Mouse (Mus musculus) heart, adult 2 months (tissue): Measurements from ENCODE around the gene F10. TPM values are rescaled to one million over a fixed set of nuclear protein-coding genes. Genes with fewer than 3 reads are reported as not detected.

Source experiments
- DNase-seq, 2 experiments: peaks; one replicate each; pipeline ENCODE4 v3.0.0; 2021
- H3K27ac ChIP-seq: fragments of 200-600 bp; 2 replicates; pipeline ENCODE4 v1.8.1; 2022
- H3K27me3 ChIP-seq: fragments of 200-500 bp; 2 replicates; pipeline ENCODE4 v1.6.1; 2012; ENCODE audit warnings: mild to moderate bottlenecking, low read length, inconsistent platforms, mixed read lengths; ENCODE audit not compliant: control insufficient read depth, insufficient read depth
- H3K36me3 ChIP-seq: fragments of 200-500 bp; 2 replicates; pipeline ENCODE4 v1.6.1; 2012; ENCODE audit warnings: low read length, inconsistent platforms; ENCODE audit not compliant: control insufficient read depth, insufficient read depth
- H3K4me1 ChIP-seq: fragments of 200-500 bp; 2 replicates; pipeline ENCODE4 v1.6.1; 2011; ENCODE audit warnings: low read length; ENCODE audit not compliant: control insufficient read depth, insufficient read depth
- H3K4me3 ChIP-seq: fragments of 200-600 bp; 2 replicates; pipeline ENCODE4 v1.8.1; 2022
- H3K79me2 ChIP-seq: fragments of 200-500 bp; replicated peaks from 2 replicates; pipeline ENCODE4 v1.6.1; 2012; ENCODE audit warnings: mild to moderate bottlenecking, inconsistent platforms, low read length, moderate library complexity, mixed read lengths; ENCODE audit not compliant: control insufficient read depth, insufficient read depth
- H3K9ac ChIP-seq: fragments of 200-500 bp; 2 replicates; pipeline ENCODE4 v1.6.1; 2012; ENCODE audit warnings: low read depth, mild to moderate bottlenecking, control low read depth, inconsistent platforms, low read length, mixed read lengths
- CTCF ChIP-seq: fragments of 200-600 bp; IDR thresholded peaks from 2 replicates; pipeline ENCODE4 v1.8.1; 2022; ENCODE audit warnings: antibody characterized with exemption, mild to moderate bottlenecking, moderate library complexity
- EP300 ChIP-seq: fragments of 200-500 bp; IDR thresholded peaks from 2 replicates; pipeline ENCODE4 v1.6.1; 2011; ENCODE audit warnings: low read depth, low read length, control low read depth; ENCODE audit not compliant: insufficient read depth
- POLR2A ChIP-seq: fragments of 200-500 bp; IDR thresholded peaks from 2 replicates; pipeline ENCODE4 v1.6.1; 2011; ENCODE audit warnings: mild to moderate bottlenecking, low read depth, low read length, control low read depth; ENCODE audit not compliant: insufficient read depth
- WGBS: fragments of 180-500 bp; shearing (Covaris S2); methylation state at CpG from one replicate; pipeline ENCODE4 v1.1.7; 2018; 5-methylcytosine and 5-hydroxymethylcytosine counted together
- intact Hi-C: fragments of 180-260 bp; cut with DNase I; formaldehyde crosslinking; loops from one replicate; pipeline ENCODE4 v1.15.1; 2025
- polyA plus RNA-seq: library from polyadenylated mRNA; depleted of rRNA; stranded (reverse); fragments of >200 nt; gene quantifications from 2 replicates; pipeline ENCODE4 v1.2.3, GENCODE M21; 2012
- total RNA-seq, 2 experiments: library from RNA; stranded (reverse); gene quantifications; 2 replicates each; pipeline ENCODE4 v1.2.3; 2021

F10 gene
- total and polyA plus RNA-seq, 3 experiments, result 0.33 to 0.96 (median 0.60) TPM

GRCm38 (mm10) chr8:13041459-13041858 is 4.4 kb downstream of the F10 start:
- H3K9ac ChIP-seq, result no peak overlapping the region

GRCm38 (mm10) chr8:13047652-13048051 is 10.5 kb downstream of the F10 start:
- Histone ChIP-seq H3K4me3 (no peak overlapping the region), H3K27ac (no peak overlapping the region), H3K79me2 (no peaks in the 10 kb centered on the region), H3K27me3 (no peaks in the 10 kb centered on the region), H3K36me3 (no peaks in the 10 kb centered on the region), H3K9ac (no peak overlapping the region), H3K4me1 (no peaks in the 10 kb centered on the region)
- intact Hi-C loops, result no loop called here
- WGBS, result 53% methylated on average over 5 of the region's 5 CpGs
- DNase-seq, result no peak
- TF ChIP-seq CTCF (no peak), POLR2A (no peak), EP300 (no peak)

More at GRCm38 (mm10) chr8:13041459-13041858, 4.4 kb downstream of the F10 start:
- H3K79me2 ChIP-seq, result no peaks in the 10 kb centered on the region
- 84% methylated on average over 4 of the region's 4 CpGs for WGBS
- no peaks in the 10 kb centered on the region for H3K36me3 ChIP-seq
- intact Hi-C loops, result no loop called here
- DNase-seq, result no peak
- no peaks in the 10 kb centered on the region for H3K27me3 ChIP-seq
- no peaks in the 10 kb centered on the region; the same call in 1 of the 2 replicates for H3K4me1 ChIP-seq
- no peak overlapping the region for H3K27ac ChIP-seq
- H3K4me3 ChIP-seq, result no peak overlapping the region
- TF ChIP-seq CTCF (no peak), EP300 (no peak), POLR2A (no peak)

- Histone ChIP-seq H3K27me3 (no peaks in the 10 kb centered on the region), H3K9ac (no peak overlapping the region), H3K4me3 (no peak overlapping the region), H3K79me2 (no peaks in the 10 kb centered on the region), H3K4me1 (no peaks in the 10 kb centered on the region), H3K36me3 (no peaks in the 10 kb centered on the region), H3K27ac (no peak overlapping the region)
- WGBS, result 81% methylated on average over 10 of the region's 10 CpGs
- TF ChIP-seq EP300 (no peak), POLR2A (no peak), CTCF (no peak)
- intact Hi-C loops, result no loop called here
- no peak for DNase-seq
These were observed 13.4 kb downstream of the F10 start for GRCm38 (mm10) chr8:13050550-13050949.

GRCm38 (mm10) chr8:13057351-13057750 is 20.2 kb downstream of the F10 start:
- intact Hi-C loops, result no loop called here
- H3K4me3 ChIP-seq, result no peak overlapping the region
- H3K27ac ChIP-seq, result no peak overlapping the region
- DNase-seq, result no peak
- H3K9ac ChIP-seq, result no peak overlapping the region
- TF ChIP-seq POLR2A (no peak), CTCF (no peak), EP300 (no peak)
- H3K27me3 ChIP-seq, result no peaks in the 10 kb centered on the region
- H3K36me3 ChIP-seq, result no peaks in the 10 kb centered on the region
- WGBS, result 89% methylated on average over 4 of the region's 4 CpGs
- H3K79me2 ChIP-seq, result no peaks in the 10 kb centered on the region
- no peaks in the 10 kb centered on the region for H3K4me1 ChIP-seq

GRCm38 (mm10) chr8:13060441-13061150 is 23.5 kb downstream of the F10 start, which contains the start of gene Proz:
TSS of gene Proz (plus strand) at chr8:13060914.
- H3K9ac ChIP-seq, result no peak within 1 kb of the TSS
- no peak for DNase-seq
- H3K4me3 ChIP-seq, result no peak within 1 kb of the TSS
- WGBS, result 72% methylated on average over 17 of the region's 17 CpGs
- no peaks in the 10 kb centered on the region for H3K27me3 ChIP-seq
- no peaks in the 10 kb centered on the region for H3K79me2 ChIP-seq
- no peak within 1 kb of the TSS for H3K27ac ChIP-seq
- intact Hi-C loops, result no loop called here
- TF ChIP-seq CTCF (no peak), EP300 (no peak), POLR2A (no peak)
- H3K4me1 ChIP-seq, result no peaks in the 10 kb centered on the region
- H3K36me3 ChIP-seq, result no peaks in the 10 kb centered on the region

- Histone ChIP-seq H3K79me2 (no peaks in the 10 kb centered on the region), H3K27me3 (no peaks in the 10 kb centered on the region), H3K9ac (no peak overlapping the region), H3K4me3 (no peak overlapping the region), H3K36me3 (no peaks in the 10 kb centered on the region), H3K27ac (no peak overlapping the region), H3K4me1 (no peaks in the 10 kb centered on the region)
- intact Hi-C loops, result no loop called here
- DNase-seq, result no peak
- TF ChIP-seq CTCF, result no peak
- TF ChIP-seq EP300, result no peak
- no peak for TF ChIP-seq POLR2A
- WGBS, result 64% methylated on average over 16 of the region's 16 CpGs
These were observed 26.0 kb downstream of the F10 start for GRCm38 (mm10) chr8:13063112-13063511.
